Mouse (Mus musculus) CD4-positive naive resting alpha-beta T cell, adult 76 days (primary cell): ENCODE data around the gene Tmsb15l. TPM values are rescaled to one million over a fixed set of nuclear protein-coding genes. Genes with fewer than 3 reads are reported as not detected.

Source experiments
- total RNA-seq: library from RNA; stranded (reverse); gene quantifications from one replicate; pipeline ENCODE4 v1.2.4, GENCODE M21; 2023

Gene Tmsb15l
- total RNA-seq: 3.0 TPM

GRCm38 (mm10) chrX:136976424-136977084 lies at the start of gene Tmsb15l, which contains the start of gene Tmsb15b1:
TSS of gene Tmsb15l (minus strand) at chrX:136976869.
TSS of gene Tmsb15b1 (minus strand) at chrX:136976874.

GRCm38 (mm10) chrX:136992978-136993547 lies 16.4 kb upstream of the Tmsb15l start, which contains the start of gene Zcchc18:
TSS of gene Zcchc18 (plus strand) at chrX:136993155.

GRCm38 (mm10) chrX:136975397-136975796 lies 1.3 kb downstream of the Tmsb15l start, which contains the start of gene Tmsb15b2:
TSS of gene Tmsb15b2 (minus strand) at chrX:136975497.

GRCm38 (mm10) chrX:136927031-136927430 lies 49.6 kb downstream of the Tmsb15l start, which contains the start of gene H2bfm:
TSS of gene H2bfm (plus strand) at chrX:136927325.

Other genes starting within 250 kb of the Tmsb15l start
- 158 TPM for gene Morf4l2, start 233.2 kb downstream of the Tmsb15l start, total RNA-seq
- not detected for gene Glra4, start 196.7 kb downstream of the Tmsb15l start, total RNA-seq
- gene Plp1, start 154.2 kb downstream of the Tmsb15l start, total RNA-seq: 3.0 TPM
- gene Rab9b, start 108.1 kb downstream of the Tmsb15l start, total RNA-seq: not detected
- gene H2bfm, start 49.5 kb downstream of the Tmsb15l start, total RNA-seq: not detected
- gene Tmsb15b2, start 1.4 kb downstream of the Tmsb15l start, total RNA-seq: 4.1 TPM
- gene Tmsb15b1, start within 50 bp of the Tmsb15l start, total RNA-seq: 10.8 TPM
- gene Zcchc18, start 16.3 kb upstream of the Tmsb15l start, total RNA-seq: 2.7 TPM
- 18.2 TPM for gene Slc25a53, start 61.4 kb upstream of the Tmsb15l start, total RNA-seq
- 7.1 TPM for gene Fam199x, start 72.7 kb upstream of the Tmsb15l start, total RNA-seq
- gene Esx1, start 145.2 kb upstream of the Tmsb15l start, total RNA-seq: not detected